Mouse (Mus musculus): Measurements from ENCODE around the gene Slc39a11.

DNA sequence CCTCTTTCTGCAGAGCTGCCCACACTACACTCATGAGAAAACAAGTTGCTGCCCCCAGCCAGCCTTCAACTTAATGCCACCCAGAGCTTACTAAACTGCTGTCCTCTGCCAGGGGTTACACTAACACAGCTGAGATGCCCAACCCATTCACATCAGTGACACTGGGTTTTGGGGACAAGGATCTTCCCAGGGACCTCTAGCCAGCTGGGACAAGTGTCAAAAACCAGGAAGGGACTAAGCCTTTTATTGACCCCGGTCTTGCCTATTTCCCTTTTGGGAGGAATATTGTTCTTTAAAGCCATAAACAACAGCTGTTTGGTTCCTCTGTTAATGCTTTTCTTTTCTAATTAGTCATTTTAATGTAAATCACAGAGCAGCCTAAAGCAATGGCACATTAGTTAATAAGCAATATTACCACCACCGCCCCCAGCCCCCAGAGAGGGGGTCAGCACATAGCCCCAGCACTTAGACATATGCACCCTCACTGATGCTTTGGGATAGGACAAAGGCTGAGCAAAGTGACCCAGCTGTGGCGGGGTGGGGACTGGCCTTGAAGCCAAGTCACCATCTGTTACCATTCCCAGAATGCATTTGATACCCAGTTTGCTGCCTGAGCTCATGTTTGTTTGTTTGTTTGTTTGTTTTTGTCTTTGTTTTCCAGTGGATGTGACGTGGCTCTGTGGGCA is 341.5 kb downstream of the Slc39a11 start:
- TF ChIP-seq POLR2A (IDR thresholded peaks at IDR 0.05; ENCODE audit: borderline replicate concordance, extremely low read depth, low read depth, low read length) = no peak
- TF ChIP-seq CTCF (IDR thresholded peaks at IDR 0.05; ENCODE audit: insufficient read depth, low read length) = no peak
